Mouse (Mus musculus) MEL (cell line): ENCODE measurements at regions not wholly inside any gene's neighbourhood (a gene's known extent, or its start where the extent isn't known, plus 50 kb on each side); places are given as distances from the start of the nearest gene placed in this dataset.

Experiments
- DNase-seq: peaks from one replicate; pipeline ENCODE4 v3.0.0; 2011; ENCODE audit warnings: low read depth, low spot score
- H3K27ac ChIP-seq: 2 replicates; pipeline ENCODE4 v1.5.1; 2012; ENCODE audit warnings: low read depth, mild to moderate bottlenecking, control low read depth, low read length, moderate library complexity; ENCODE audit not compliant: control insufficient read depth
- H3K27me3 ChIP-seq, 2 experiments: fragments of 150-350 bp in 1 of 2; sonication (generic) in 1 of 2; 2 replicates each; pipeline ENCODE4 v1.6.1; 2012; ENCODE audit warnings: low read length in 2 of 2, mild to moderate bottlenecking in 2 of 2, improper control_type of control experiment in 1 of 2, moderate library complexity in 1 of 2; ENCODE audit not compliant: insufficient read depth in 2 of 2, control insufficient read depth in 1 of 2
- H3K36me3 ChIP-seq, 2 experiments: 2 replicates each; pipeline ENCODE4 v1.6.1; 2012 to 2014; ENCODE audit warnings: low read length in 2 of 2, improper control_type of control experiment in 1 of 2, inconsistent platforms in 1 of 2, mild to moderate bottlenecking in 1 of 2; ENCODE audit not compliant: insufficient read depth in 2 of 2, control insufficient read depth in 1 of 2
- H3K4me1 ChIP-seq, 2 experiments: fragments of 150-350 bp in 1 of 2; sonication (generic) in 1 of 2; 2 replicates each; pipeline ENCODE4 v1.6.1; 2012; ENCODE audit warnings: low read length in 2 of 2, improper control_type of control experiment in 1 of 2, mild to moderate bottlenecking in 1 of 2; ENCODE audit not compliant: insufficient read depth in 2 of 2, control insufficient read depth in 1 of 2
- H3K4me3 ChIP-seq, 2 experiments: fragments of 150-350 bp in 1 of 2; sonication (generic) in 1 of 2; 2 replicates each; pipeline ENCODE4 v1.5.1; 2012; ENCODE audit warnings: low read depth in 2 of 2, low read length in 2 of 2, mild to moderate bottlenecking in 2 of 2, moderate library complexity in 2 of 2, control low read depth in 1 of 2, improper control_type of control experiment in 1 of 2; ENCODE audit not compliant: control insufficient read depth in 1 of 2, insufficient read depth in 1 of 2
- H3K79me2 ChIP-seq: 2 replicates; pipeline ENCODE4 v1.6.1; 2012; ENCODE audit warnings: mild to moderate bottlenecking, low read length, moderate library complexity; ENCODE audit not compliant: control insufficient read depth, poor library complexity, insufficient read depth
- H3K9ac ChIP-seq: 2 replicates; pipeline ENCODE4 v1.6.1; 2012; ENCODE audit warnings: low read depth, mild to moderate bottlenecking, control low read depth, low read length, moderate library complexity; ENCODE audit not compliant: control insufficient read depth, poor library complexity, severe bottlenecking
- H3K9me3 ChIP-seq: fragments of 150-350 bp; sonication (generic); replicated peaks from 2 replicates; pipeline ENCODE4 v1.6.1; 2012; ENCODE audit warnings: mild to moderate bottlenecking, low read length, improper control_type of control experiment, moderate library complexity; ENCODE audit not compliant: insufficient read depth
- BHLHE40 ChIP-seq: IDR thresholded peaks from 2 replicates; pipeline ENCODE4 v1.6.1; 2012; ENCODE audit warnings: low read depth, mild to moderate bottlenecking, inconsistent platforms, low read length, improper control_type of control experiment, borderline replicate concordance
- CTCF ChIP-seq, 3 experiments: IDR thresholded peaks in 2 of 3; conservative IDR thresholded peaks in 1 of 3; 2 replicates each; pipeline ENCODE4 v1.5.1; 2011 to 2012; ENCODE audit warnings: low read length in 3 of 3, low read depth in 2 of 3, mild to moderate bottlenecking in 2 of 3, improper control_type of control experiment in 1 of 3, inconsistent platforms in 1 of 3, mixed read lengths in 1 of 3, moderate library complexity in 1 of 3; ENCODE audit not compliant: control insufficient read depth in 1 of 3, insufficient read depth in 1 of 3, poor library complexity in 1 of 3, severe bottlenecking in 1 of 3
- E2F4 ChIP-seq: IDR thresholded peaks from 2 replicates; pipeline ENCODE4 v1.6.1; 2011; ENCODE audit warnings: low read depth, low read length, improper control_type of control experiment, borderline replicate concordance
- EP300 ChIP-seq, 2 experiments: IDR thresholded peaks; 2 replicates each; pipeline ENCODE4 v1.6.1; 2011; ENCODE audit warnings: improper control_type of control experiment in 2 of 2, low read length in 2 of 2, low read depth in 1 of 2, mild to moderate bottlenecking in 1 of 2
- ETS1 ChIP-seq: IDR thresholded peaks from 2 replicates; pipeline ENCODE4 v1.6.1; 2012; ENCODE audit warnings: low read depth, mild to moderate bottlenecking, inconsistent platforms, low read length, improper control_type of control experiment, moderate library complexity
- GABPA ChIP-seq: IDR thresholded peaks from 2 replicates; pipeline ENCODE4 v1.6.1; 2012; ENCODE audit warnings: low read depth, mild to moderate bottlenecking, inconsistent platforms, low read length, improper control_type of control experiment, moderate library complexity
- KAT2A ChIP-seq: conservative IDR thresholded peaks from 2 replicates; pipeline ENCODE4 v1.6.1; 2012; ENCODE audit warnings: low read depth, low read length, improper control_type of control experiment, inconsistent platforms
- MAFK ChIP-seq: IDR thresholded peaks from 2 replicates; pipeline ENCODE4 v1.6.1; 2011; ENCODE audit warnings: low read depth, mild to moderate bottlenecking, low read length, improper control_type of control experiment, borderline replicate concordance
- MAZ ChIP-seq: IDR thresholded peaks from 2 replicates; pipeline ENCODE4 v1.6.1; 2012; ENCODE audit warnings: low read depth, mild to moderate bottlenecking, inconsistent platforms, low read length, improper control_type of control experiment
- POLR2A ChIP-seq, 2 experiments: IDR thresholded peaks; 2 replicates each; pipeline ENCODE4 v1.6.1; 2011 to 2012; ENCODE audit warnings: low read length in 2 of 2, mild to moderate bottlenecking in 2 of 2, control low read depth in 1 of 2, improper control_type of control experiment in 1 of 2, low read depth in 1 of 2, moderate library complexity in 1 of 2; ENCODE audit not compliant: control insufficient read depth in 1 of 2, insufficient read depth in 1 of 2, poor library complexity in 1 of 2
- POLR2AphosphoS2 ChIP-seq: IDR thresholded peaks from 2 replicates; pipeline ENCODE4 v1.6.1; 2011; ENCODE audit warnings: low read length, improper control_type of control experiment
- POLR2AphosphoS5 ChIP-seq: IDR thresholded peaks from 2 replicates; pipeline ENCODE4 v1.6.1; 2012; ENCODE audit warnings: low read depth, borderline replicate concordance, mild to moderate bottlenecking, inconsistent platforms, low read length, moderate library complexity, mixed read lengths
- RAD21 ChIP-seq: IDR thresholded peaks from 2 replicates; pipeline ENCODE4 v1.6.1; 2011; ENCODE audit warnings: mild to moderate bottlenecking, low read depth, low read length, improper control_type of control experiment
- RCOR1 ChIP-seq: IDR thresholded peaks from 2 replicates; pipeline ENCODE4 v1.6.1; 2012; ENCODE audit warnings: low read depth, mild to moderate bottlenecking, inconsistent platforms, low read length, improper control_type of control experiment
- SIN3A ChIP-seq: IDR thresholded peaks from 2 replicates; pipeline ENCODE4 v1.6.1; 2012; ENCODE audit warnings: low read length, improper control_type of control experiment, inconsistent platforms
- SMC3 ChIP-seq: IDR thresholded peaks from 2 replicates; pipeline ENCODE4 v1.6.1; 2011; ENCODE audit warnings: low read depth, low read length, improper control_type of control experiment
- TAL1 ChIP-seq: IDR thresholded peaks from 2 replicates; pipeline ENCODE4 v1.6.1; 2012; ENCODE audit warnings: mild to moderate bottlenecking, inconsistent platforms, low read length, moderate library complexity, mixed read lengths
- TBP ChIP-seq: IDR thresholded peaks from 2 replicates; pipeline ENCODE4 v1.8.0; 2011; ENCODE audit warnings: low read depth, low read length, improper control_type of control experiment
- USF1 ChIP-seq: IDR thresholded peaks from 2 replicates; pipeline ENCODE4 v1.6.1; 2014; ENCODE audit warnings: low read depth, mild to moderate bottlenecking, inconsistent platforms, low read length, improper control_type of control experiment, moderate library complexity
- USF2 ChIP-seq, 2 experiments: IDR thresholded peaks; 2 replicates each; pipeline ENCODE4 v1.6.1; 2011 to 2012; ENCODE audit warnings: improper control_type of control experiment in 2 of 2, low read length in 2 of 2, borderline replicate concordance in 1 of 2, inconsistent platforms in 1 of 2, low read depth in 1 of 2, mild to moderate bottlenecking in 1 of 2; ENCODE audit not compliant: insufficient read depth in 1 of 2
- ZC3H11A ChIP-seq: IDR thresholded peaks from 2 replicates; pipeline ENCODE4 v1.6.1; 2012; ENCODE audit warnings: low read depth, mild to moderate bottlenecking, inconsistent platforms, low read length, improper control_type of control experiment
- ZKSCAN1 ChIP-seq: IDR thresholded peaks from 2 replicates; pipeline ENCODE4 v1.6.1; 2012; ENCODE audit warnings: low read depth, mild to moderate bottlenecking, inconsistent platforms, low read length, improper control_type of control experiment, moderate library complexity
- ZNF384 ChIP-seq: IDR thresholded peaks from 2 replicates; pipeline ENCODE4 v1.6.1; 2012; ENCODE audit warnings: low read depth, mild to moderate bottlenecking, inconsistent platforms, low read length, improper control_type of control experiment

GRCm38 (mm10) chr14:95687448-95687847 lies 193.6 kb upstream of the 4921530L21Rik start:
- TF ChIP-seq ETS1 (no peak), POLR2AphosphoS5 (no peak), USF1 (no peak), KAT2A (no peak), MAZ (no peak), SIN3A (no peak), TBP (no peak), USF2 (IDR thresholded peaks at IDR 0.05; ENCODE audit: borderline replicate concordance in 1 of 2, insufficient read depth in 1 of 2, low read depth in 1 of 2, low read length in 2 of 2) (no peak), RAD21 (no peak), POLR2A (IDR thresholded peaks at IDR 0.05; ENCODE audit: control insufficient read depth in 1 of 2, insufficient read depth in 1 of 2, low read depth in 1 of 2, low read length in 2 of 2, poor library complexity in 1 of 2) (no peak), E2F4 (no peak), RCOR1 (no peak), MAFK (no peak), ZKSCAN1 (no peak), ZC3H11A (no peak)
- TF ChIP-seq, all 39 proteins: peak for 0
- Histone ChIP-seq H3K36me3 (no peaks in the 10 kb centered on the region), H3K4me1 (no peaks in the 10 kb centered on the region), H3K9ac (no peak overlapping the region), H3K9me3 (no peaks in the 10 kb centered on the region), H3K4me3 (no peak overlapping the region), H3K27ac (no peak overlapping the region), H3K27me3 (no peaks in the 10 kb centered on the region), H3K79me2 (no peaks in the 10 kb centered on the region)
- DNase-seq = no peak

- TF ChIP-seq RAD21 (no peak), ZKSCAN1 (no peak)
- TF ChIP-seq, all 39 proteins: peak for 0
- no peaks in the 10 kb centered on the region for H3K4me1 ChIP-seq
- no peak overlapping the region for H3K27ac ChIP-seq
- no peak for DNase-seq
- H3K27me3 ChIP-seq = no peaks in the 10 kb centered on the region
- H3K79me2 ChIP-seq = no peaks in the 10 kb centered on the region
- H3K4me3 ChIP-seq = no peak overlapping the region
- no peaks in the 10 kb centered on the region for H3K36me3 ChIP-seq
- no peaks in the 10 kb centered on the region for H3K9me3 ChIP-seq
- no peak overlapping the region for H3K9ac ChIP-seq
Measured at GRCm38 (mm10) chr14:95688611-95689010, 192.4 kb upstream of the 4921530L21Rik start.

GRCm38 (mm10) chr14:95726082-95726481 lies 155.0 kb upstream of the 4921530L21Rik start:
- no peaks in the 10 kb centered on the region for H3K36me3 ChIP-seq
- H3K9me3 ChIP-seq = no peaks in the 10 kb centered on the region
- DNase-seq = no peak
- H3K4me1 ChIP-seq = no peaks in the 10 kb centered on the region
- TF ChIP-seq RAD21 (no peak), ZNF384 (no peak), ETS1 (no peak), BHLHE40 (no peak), SIN3A (no peak), RCOR1 (no peak), GABPA (no peak), POLR2AphosphoS2 (no peak), TBP (no peak), TAL1 (no peak), ZC3H11A (no peak), EP300 (IDR thresholded peaks at IDR 0.05; ENCODE audit: low read depth in 1 of 2, low read length in 2 of 2) (no peak), SMC3 (no peak), E2F4 (no peak), CTCF (IDR thresholded peaks at IDR 0.05 in 2 of 3, conservative IDR thresholded peaks at IDR 0.05 in 1 of 3; ENCODE audit: control insufficient read depth in 1 of 3, insufficient read depth in 1 of 3, low read depth in 2 of 3, low read length in 3 of 3, poor library complexity in 1 of 3, severe bottlenecking in 1 of 3) (no peak)
- H3K27ac ChIP-seq = no peak overlapping the region
- no peak overlapping the region for H3K4me3 ChIP-seq
- no peaks in the 10 kb centered on the region for H3K27me3 ChIP-seq
- no peak overlapping the region for H3K9ac ChIP-seq
- H3K79me2 ChIP-seq = no peaks in the 10 kb centered on the region
